Mouse (Mus musculus) layer of hippocampus, postnatal 36 days (tissue): ENCODE measurements around the gene Arhgef11. TPM values are rescaled to one million over a fixed set of nuclear protein-coding genes. Genes with fewer than 3 reads are reported as not detected.
"Not testable (repeated sequence)": the region's sequence is repeated elsewhere in the genome, so short reads cannot be mapped to it uniquely, and the experiment has no call there.

Source experiments
- DNase-seq, 2 experiments: peaks; one replicate each; pipeline ENCODE4 v3.0.0; 2022
- total RNA-seq, 2 experiments: library from RNA; stranded (reverse); gene quantifications; 2 replicates each; pipeline ENCODE4 v1.2.3; 2021

Gene Arhgef11
- total RNA-seq, result 10 to 100 TPM; 60.5 to 62.4 TPM

DNA sequence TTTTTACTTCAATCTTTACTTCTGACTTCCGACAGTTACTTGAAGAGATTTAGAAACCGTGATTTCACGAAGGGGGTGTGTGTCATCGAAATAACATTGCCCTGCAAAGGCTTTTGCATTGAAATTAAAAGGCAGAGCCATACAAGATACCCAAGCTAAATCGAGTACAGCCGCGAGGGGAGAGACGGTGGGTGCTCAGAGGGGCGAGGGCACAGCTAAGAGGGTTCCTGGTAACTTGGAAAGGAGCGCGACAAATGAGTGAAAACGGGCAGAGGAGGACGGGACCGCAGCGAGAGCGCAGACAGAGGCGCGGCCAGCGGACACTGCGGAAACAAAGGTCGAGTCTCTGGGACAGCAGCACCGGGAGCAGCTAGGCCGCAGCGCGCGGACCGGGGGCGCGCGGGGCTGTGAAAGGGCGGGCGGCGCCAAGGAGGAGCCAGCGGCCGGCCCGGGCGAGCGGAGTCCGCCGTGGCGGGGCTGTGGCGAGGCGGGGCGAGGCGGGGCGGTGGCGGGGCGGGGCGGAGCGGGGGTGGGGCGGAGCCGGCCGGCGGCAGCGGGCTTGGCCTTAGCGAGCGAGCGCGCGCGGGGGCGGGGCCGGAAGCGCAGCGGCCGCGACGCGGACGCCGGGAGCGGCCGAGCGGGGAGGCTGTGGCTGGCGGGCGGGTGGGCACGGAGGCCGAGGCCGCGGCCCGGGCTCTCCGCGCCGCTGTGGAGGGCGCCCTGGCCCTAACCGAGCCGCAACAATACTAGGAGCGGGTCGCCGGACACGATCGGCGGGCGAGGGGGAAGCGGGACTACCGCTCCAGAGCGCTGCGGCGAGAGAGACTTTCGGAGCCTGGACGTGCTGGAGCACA, at the start of gene Arhgef11:
Gene Arhgef11, plus strand, starts transcription at position 603 of the 854 bp plus-strand sequence.
- DNase-seq, result peak; percentile 66 to 70

DNA sequence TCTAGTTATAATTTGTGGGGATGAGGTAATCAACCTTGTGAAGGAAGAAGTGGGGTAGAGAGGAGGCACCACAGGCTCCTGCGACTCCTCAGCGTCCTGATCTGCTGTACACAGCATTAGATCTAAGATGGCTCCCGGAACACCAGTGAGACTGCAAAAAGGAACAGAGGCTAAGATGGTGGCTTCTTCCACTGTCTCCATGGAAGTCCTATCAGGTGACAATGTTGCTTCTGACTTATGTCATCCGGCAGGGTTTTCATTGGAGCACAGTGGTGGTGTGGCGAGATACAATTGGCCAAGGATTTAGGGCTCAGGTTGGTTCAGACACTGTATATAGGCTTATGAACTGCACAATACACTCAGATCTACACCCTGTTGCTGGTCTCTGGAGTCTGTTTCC, 48.7 kb upstream of the Arhgef11 start:
- no peak for DNase-seq

DNA sequence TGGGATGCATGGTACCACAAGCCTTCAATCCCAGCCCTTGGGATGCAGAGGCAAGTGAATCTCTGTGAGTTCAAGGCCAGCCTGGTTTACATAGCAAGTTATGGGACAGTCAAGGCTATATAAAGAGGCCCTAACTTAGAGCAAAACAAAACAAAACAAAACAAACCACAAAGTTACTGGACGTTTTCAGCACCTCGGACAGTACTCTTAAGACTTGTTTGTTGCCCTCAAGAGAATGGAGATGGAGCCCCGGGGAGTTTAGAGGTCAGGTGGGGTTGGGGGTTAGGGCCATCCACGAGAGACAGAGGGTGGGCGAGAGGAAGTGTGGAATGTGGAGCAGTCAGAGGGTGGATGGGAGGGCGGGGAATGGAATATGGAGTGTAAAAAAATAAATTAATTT, 41.6 kb upstream of the Arhgef11 start:
- DNase-seq, result no peak

DNA sequence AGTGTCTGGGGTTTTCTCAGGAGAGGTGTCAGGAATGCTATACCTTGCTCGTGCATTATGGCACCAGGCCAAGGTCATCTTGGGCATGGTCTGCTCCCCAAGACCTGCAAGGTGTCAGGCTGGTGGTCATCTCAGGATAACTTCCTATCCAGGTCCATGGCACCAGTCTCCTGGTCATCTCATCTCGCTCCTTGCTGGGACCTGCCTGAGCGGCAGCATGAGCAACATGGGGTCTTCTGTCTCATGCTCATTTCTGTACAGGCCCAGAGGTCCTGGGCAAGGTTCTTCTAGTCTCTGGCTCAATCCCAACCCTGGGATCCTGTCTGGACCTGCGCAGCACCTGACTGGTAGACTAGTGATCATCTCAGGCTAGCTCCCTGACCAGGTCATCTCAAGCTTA, 35.1 kb upstream of the Arhgef11 start:
- no peak for DNase-seq

DNA sequence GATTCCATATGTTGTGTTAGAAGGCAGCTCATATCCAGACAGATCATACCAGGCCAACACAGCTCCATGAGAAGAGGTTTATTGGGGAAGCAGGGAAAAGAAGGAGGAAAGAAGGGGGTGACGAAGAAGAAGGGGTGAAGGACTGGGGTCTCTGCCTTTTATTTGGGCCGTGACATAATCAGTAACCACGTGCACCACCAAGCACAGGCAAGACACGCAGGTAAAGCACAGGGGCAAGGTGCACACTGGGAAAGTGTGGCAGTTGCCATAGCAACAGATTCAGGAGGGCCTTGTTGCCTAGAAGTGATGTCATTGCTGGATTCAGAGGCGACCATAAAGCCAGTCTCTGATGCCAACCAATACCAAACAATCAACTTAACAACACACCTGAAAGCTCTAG, 23.6 kb upstream of the Arhgef11 start:
- no peak for DNase-seq

DNA sequence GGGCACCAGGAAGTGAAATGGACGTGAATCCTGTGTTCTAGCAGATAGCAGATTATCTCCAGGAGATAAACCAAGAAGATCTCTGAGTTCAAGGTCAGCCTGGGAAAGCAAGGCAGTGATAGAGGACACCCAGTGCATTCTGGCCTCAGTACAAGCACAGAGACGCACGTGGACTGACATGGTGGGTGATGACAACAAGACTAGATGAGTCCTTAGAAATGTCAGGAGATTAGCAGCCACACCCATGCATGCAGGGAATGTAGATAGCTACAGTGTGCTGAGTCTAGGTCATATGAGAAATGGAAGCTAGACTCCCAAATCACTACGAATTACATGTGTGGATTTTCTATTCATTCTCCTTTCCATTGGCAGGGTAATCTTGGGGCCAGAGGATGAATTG, 22.0 kb upstream of the Arhgef11 start:
- DNase-seq, result not testable (repeated sequence)

DNA sequence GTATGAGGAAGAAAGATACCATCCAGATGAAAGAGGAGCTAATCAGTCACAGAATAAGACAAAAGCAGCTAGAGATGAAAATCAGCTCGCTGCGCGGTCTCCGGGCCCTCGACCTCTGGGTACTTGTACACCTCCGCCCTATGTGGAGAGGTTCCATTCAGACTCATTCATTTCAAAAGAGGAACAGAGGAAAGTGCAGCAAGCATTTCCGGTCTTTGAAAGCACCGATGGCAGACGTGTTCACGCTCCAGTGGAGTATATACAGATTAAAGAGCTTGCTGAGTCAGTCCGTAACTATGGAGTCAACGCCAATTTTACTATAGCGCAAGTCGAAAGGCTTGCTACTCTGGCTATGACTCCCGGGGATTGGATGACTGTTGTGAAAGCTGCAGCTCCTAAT, 16.3 kb upstream of the Arhgef11 start:
- DNase-seq, result not testable (repeated sequence)

DNA sequence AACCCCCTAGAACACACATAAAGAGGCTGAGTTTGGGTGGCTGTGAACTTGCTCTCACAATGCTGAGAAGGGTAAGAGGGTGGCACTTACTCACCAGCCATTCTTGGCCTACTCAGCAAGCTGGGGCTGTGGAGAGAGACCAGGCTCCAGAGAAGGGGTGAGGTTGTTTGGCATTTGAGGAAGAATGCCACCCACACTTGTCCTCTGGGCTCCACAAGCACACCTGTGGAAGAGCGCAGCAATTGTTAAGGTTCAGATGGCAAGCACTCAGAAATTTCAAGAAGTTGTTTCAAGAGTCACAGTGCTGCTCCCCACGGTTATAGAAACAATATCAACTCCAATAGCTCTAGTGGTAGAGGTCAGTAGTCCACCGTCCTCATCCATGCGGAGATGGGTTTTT, 1.0 kb upstream of the Arhgef11 start:
- no peak for DNase-seq

DNA sequence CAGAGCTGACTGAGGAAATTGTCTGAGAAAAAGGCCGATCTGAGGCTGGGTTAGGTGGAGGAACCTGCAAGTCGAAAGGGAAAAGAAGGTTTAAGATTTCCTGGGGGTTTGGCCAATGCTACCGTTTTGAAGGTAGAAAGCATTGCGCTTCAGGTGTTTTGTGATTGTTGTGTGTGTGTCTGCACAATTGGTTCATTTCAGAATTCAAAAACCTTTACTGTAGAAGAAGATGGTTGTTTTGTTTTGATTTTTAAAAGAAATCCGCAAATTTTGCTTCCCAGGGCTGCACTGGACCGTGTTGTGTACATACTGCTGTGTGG, 412 bp downstream of the Arhgef11 start:
- no peak for DNase-seq

DNA sequence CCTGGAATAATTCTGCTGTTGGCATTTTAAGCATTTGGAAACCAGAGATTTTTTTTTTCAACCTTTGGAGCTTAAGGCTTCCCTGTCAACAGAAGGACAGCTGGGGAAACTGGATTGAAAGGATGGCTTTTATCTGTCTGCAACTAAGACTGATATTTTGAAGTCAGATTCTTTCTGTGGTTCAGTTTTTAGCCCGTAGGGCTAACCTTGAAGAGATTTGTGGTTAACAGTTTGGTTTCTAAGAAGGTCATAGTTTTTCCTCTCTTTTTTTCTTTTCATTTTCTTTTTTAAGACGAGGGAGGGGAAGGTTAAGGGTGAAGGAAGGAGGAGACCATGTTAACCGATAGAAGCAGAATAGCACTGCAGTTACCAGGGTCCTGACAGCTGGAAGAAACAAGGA, 881 bp downstream of the Arhgef11 start:
- no peak for DNase-seq

DNA sequence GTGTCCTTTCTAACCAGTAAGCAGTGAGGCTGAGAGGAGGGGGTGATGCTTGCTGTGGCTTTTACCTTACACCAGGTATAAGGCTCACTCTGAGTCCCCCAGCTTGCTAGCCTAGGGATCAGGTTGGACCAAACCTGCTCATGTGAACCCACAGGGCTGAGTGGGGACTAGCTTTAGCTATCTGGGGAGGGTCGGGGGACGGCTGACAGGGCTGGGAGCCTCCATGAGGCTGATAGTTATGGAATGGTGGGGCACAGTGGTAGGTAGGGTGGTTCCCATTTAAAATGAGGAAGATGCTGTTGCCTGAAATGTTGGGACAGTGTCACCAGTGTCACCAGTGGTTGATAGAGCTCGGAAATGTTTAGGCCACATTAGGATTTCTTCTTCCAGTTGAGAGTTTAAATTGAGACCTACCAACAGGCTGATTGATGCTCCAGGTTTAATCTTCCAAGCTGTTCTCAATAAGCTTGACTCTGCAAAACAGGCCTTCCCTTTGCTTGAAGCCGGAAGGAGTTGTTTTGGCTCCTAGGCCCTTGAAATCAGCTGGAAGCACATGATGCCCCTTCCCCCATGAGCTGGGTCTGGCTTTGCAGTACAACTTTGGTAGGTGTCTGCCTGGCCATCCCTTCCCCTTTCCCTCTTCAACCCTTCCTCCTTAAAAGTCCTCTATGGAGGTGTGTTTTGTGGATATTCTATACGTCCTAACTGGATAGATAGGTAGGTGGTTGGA, 1.8 kb downstream of the Arhgef11 start:
- no peak for DNase-seq

DNA sequence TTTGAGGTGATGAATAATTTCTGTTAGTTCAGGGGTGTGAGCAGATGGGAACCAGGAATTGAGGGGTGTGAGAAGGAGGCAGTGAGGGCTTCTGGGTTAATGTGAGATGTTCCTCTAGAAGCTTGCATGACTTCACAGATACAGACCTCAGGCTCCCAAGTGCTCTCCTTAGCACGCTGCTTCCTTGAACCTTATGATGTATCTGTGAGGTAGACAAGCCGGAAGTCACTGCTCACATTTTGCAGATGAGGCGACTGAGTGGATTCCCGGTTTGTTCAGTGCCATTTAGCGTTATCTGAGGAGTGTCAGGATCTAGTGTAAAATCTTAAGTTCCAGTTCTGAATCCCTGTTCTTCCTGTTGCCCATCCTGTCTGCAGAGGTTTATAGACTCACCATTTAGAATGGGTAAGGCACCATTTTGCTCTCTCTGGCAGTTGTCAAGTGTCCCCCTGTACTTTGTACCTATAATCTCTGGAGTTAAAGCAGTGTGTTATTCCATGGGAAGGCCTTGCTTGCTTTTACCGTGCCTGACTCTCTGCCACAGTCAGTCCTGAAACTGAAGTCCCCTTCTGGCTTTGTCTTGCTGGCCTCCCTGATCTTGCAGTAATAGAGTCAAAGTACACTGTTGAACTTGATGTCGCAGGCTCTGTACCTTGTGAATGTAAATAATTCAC, 3.0 kb downstream of the Arhgef11 start:
- no peak for DNase-seq

DNA sequence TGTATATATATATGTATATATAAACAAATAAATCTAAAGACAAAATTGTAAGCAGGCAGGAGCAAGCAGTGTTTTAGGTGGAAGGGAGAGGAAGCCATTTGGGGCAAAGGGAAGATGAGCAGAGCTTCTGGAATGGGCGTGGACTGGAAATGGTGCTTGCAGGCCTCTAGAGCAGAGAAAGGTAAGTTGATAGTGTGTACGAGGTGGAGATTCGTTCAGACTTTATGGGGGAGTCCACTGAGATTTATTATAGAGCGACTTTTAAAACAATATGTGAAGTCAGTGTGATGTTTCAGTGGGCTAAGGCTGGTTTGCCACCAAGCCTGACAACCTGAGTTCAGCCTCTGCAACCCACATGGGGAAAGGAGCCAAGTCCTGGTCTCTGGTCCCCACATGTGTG, 7.5 kb downstream of the Arhgef11 start:
- no peak for DNase-seq

DNA sequence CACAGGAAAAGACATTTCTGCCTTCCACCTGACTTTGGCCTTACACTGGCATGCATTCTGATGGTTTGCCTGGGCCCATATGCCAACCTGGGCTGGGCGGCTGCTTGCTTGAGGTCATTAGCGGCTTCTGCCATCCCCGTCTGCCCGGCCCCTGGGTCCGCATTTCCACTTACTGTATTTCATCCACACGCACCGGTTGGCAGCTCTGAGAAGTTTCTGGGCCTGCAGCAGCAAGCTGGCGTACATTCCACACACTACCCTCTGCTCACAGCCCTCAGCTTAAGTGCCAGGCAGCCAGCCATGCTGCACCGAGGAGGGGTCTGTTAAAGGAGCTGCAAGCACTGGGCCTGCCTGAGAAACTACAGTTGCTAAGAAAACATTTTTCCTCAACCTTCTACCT, 13.5 kb downstream of the Arhgef11 start:
- DNase-seq, result peak in 1 of 2 experiments; percentile 29

DNA sequence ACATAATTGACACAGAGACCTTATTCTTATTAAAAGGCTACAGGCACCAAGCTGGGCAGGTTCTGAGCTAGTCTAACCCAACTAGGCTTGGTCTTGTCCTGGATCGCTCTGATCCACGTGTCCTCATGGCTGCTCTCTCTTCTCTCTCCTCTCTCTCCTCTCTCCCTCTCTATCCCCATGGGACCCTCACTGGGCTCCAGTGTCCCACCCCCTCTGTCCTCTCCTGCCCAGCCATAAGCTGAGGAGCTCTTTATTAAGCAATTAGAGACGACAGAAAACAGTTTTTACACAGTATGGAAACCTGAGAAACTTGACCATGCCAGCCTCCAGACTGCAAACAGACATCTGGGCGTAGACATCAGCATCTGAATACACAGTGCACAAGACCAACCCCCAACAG, 14.0 kb downstream of the Arhgef11 start:
- DNase-seq, result no peak

DNA sequence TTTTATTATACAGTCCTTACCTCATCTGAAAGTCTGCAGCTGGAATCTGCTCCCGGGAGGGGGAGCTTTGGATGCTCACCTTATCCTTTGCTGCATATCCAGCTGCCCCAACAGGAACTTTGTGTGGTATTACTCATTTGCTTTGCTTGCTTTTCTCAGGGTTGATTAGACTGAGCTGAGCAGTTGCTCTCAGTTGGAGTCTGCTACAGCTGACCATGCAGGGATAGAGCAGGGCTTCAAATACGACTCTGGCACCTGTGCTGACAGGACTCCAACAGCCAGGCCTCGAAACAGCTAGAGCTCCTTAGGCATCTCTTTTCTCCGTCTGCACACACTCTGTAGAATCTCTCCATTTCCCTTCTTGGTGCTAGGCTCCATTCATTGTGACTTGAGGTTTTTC, 18.2 kb downstream of the Arhgef11 start:
- no peak for DNase-seq

DNA sequence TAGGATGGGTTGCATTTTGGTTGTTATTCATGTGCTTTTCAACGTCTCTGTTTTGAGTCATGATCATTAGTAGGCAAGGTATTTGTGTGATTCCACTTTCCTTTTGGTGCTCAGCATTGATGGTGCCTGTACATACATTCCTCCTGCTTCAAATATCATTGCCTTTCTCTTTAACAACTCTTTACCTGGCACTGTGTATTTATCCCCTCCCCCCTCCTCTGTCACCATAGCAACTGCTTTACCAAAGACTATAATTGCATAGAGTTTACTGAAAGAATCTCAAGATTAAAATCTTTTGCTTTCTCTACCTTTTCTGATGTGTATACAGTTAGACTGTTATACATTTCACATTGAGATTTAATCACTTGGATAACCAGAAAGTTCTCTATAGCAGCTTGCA, 26.1 kb downstream of the Arhgef11 start:
- DNase-seq, result no peak

DNA sequence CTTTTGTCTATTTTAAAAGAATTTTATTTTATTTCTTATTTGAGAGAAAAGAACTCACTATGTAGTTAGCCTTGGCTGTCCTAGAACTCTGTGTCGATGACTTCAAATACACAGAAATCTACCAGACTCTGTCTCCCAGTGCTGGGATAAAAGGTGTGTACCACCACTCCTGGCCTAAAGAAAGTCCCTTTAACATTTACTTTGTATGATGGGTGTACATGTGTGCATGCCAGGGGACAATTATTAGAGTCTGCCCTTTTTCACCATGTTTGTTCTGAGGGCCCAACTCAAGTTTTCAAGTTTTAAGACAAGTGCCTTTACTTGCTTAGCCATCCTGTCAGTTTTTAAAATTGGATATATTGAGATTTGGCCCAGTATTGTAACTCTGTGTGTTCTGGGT, 28.8 kb downstream of the Arhgef11 start:
- DNase-seq, result no peak

DNA sequence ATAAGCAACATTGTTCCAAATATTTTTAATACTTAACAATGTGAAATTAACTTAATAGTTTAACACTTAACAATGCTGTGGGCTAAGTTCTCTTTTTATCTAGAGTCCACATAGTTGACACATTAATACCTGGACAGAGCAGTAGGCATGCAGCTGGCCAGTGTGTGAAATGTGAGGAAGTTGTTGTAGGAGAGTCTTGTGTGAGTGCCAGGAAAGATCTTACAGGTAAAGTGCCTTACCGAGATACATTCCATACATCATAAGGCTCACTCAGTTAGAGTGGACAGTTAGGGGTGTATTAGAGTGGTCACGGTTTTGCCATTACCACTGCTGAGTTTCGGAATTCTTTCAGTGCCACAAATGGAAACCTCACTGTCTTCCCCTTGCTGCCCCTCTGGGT, 31.7 kb downstream of the Arhgef11 start:
- no peak for DNase-seq

DNA sequence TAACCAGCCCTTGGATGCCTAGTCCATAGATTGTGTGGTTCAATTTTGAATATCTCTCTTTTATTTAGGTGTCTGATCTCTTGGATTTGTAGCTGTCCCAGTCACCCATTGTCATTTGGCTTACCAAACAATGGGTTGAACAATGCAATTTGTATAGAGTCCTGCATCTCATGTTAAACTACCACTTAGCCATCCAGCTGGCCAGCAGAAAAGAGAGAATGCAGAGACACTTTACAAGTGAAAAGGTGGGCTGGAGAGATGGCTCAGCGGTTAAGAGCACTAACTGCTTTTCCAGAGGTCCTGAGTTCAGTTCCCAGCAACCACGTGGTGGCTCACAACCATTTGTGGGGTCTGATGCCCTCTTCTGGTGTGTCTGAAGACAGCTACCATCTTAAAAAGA, 41.0 kb downstream of the Arhgef11 start:
- no peak for DNase-seq

DNA sequence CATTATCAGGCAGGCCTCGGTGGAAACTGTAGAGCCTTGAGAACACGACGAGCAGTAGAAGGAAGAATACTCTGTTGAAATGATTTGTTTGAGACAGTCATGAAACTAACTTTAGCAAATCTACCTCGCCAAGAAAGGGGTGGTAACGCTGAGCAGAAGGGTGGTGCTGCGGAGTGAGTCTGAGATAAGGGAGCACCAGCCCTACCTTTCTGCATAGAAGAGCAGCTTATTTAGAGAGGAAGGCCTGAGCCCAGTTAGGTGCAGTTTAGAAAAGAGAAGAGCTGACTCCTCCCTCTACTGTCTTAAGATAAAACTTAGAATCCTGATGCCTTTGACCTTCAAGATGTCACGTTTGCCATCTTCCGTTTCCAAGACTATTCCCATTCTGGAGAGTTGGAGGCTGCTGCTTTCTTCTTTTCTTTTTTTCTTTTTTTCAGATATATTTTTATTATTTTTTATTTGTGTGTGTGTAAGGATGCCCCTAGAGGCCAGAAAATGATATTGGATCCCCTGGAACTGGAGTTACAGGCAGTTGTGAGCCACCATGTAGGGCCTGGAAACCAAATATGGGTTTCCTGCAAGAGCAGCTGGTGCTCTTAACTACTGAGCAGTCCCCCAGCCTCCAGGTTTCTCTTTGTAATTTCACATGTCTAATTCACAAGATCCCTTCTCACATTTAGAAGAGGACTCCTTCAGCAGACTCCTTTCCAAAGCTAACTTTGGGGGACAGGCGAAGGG, 42.5 kb downstream of the Arhgef11 start:
- no peak for DNase-seq

DNA sequence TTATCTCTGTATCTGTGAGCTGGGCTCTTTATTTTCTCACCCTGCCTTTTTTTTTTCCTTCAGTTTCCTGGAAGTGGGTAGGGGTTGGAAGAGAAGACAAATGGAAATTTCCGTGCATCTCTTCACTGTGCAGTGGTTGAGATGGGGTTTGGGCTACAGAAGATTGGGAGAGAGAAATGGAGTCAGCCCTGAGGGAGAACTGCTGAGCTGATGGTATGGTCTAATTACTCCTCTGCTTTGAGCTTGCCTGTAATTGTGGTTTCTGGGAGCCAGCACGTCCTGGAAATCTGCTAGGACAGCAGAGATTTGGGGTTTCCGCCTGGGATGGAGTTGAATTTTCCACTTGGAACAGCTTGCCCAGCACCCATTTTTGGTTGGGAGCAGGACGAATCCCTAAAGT, 43.1 kb downstream of the Arhgef11 start:
- DNase-seq, result no peak

DNA sequence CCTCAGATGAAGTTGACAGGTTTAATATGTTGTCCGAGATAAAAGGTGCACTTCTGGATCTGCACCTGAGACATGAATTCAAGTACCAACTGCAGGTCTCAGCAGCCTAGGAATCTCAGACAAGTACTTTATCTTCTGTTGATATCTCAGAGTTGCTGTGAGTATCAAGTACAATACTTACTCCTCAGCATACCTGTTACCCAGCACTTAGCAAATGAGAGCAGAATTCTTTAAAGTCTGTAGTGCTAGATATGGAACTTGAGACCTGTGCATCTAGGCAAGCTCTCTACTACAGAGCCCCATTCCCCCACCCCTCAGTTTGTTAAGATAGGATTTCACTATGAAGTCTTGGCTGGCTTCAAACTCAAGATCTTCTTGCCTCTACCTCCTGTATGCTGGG, 43.9 kb downstream of the Arhgef11 start:
- no peak for DNase-seq
